Mouse (Mus musculus): ENCODE measurements at regions not wholly inside any gene's neighbourhood (a gene's known extent, or its start where the extent isn't known, plus 50 kb on each side); places are given as distances from the start of the nearest gene placed in this dataset.
A peak's percentile ranks its signal among the peaks of the same experiment; 100 is the strongest.
"Not testable (repeated sequence)": the region's sequence is repeated elsewhere in the genome, so short reads cannot be mapped to it uniquely, and the experiment has no call there.

GRCm38 (mm10) chr15:93094202-93095135 is 180.5 kb downstream of the Gxylt1 start:
- no peak for DNase-seq

DNA sequence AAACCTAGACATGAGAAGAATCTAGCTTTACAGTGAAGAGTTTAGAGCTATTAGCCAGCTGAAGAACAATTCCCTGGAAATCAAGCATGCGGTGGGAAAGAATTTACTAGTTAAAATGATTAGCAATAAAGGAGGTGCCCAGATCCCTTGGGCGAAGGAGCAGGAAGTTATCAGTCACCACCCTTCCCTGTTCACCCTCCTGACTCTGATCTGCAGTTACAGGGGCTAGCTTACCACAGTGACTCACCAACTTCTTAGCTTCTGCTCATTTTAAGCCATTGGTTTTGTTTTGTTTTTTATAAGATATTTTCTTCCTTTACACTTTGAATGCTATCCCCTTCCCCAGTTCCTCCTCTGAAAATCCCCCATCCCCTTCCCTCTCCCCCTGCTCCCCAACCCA is 183.6 kb downstream of the Gxylt1 start:
- DNase-seq = no peak

- DNase-seq = peak; percentile 37 to 47
Measured at GRCm38 (mm10) chr15:93089347-93089746, 185.6 kb downstream of the Gxylt1 start.

GRCm38 (mm10) chr15:93084967-93085617 is 189.9 kb downstream of the Gxylt1 start:
- DNase-seq = no peak

- DNase-seq = no peak
Measured at GRCm38 (mm10) chr15:93074070-93074469, 200.9 kb downstream of the Gxylt1 start.

- peak in 1 of 2 experiments; percentile 5 for DNase-seq
Measured at GRCm38 (mm10) chr15:93062213-93063131, 212.5 kb downstream of the Gxylt1 start.

- no peak for DNase-seq
Measured at GRCm38 (mm10) chr15:93053471-93053870, 221.5 kb downstream of the Gxylt1 start.

- DNase-seq = no peak
Measured at GRCm38 (mm10) chr15:93027185-93027584, 247.8 kb downstream of the Gxylt1 start.

- DNase-seq = no peak
Measured at GRCm38 (mm10) chr15:93026456-93027078, 248.4 kb downstream of the Gxylt1 start.

DNA sequence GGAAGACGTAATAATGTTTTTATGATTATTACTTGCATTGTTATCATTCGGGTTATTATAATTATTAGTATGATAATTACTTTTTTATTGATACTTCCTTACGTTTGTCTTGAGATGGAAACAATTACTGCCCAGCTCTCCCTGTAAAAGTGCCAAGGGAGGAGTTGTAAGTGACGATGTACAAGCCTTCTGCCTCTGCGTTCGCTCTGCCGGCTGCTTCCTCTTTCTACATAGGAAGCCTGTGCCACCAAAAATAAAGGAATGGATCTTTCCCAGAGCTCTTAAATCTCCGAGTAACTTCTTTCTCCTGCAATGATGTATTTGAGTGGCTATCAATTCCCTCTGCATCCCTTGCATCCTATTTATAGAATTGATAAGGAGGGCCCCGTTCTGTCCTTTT is 249.2 kb downstream of the Gxylt1 start:
- DNase-seq = no peak

GRCm38 (mm10) chr15:93024171-93024570 is 250.8 kb downstream of the Gxylt1 start:
- DNase-seq = no peak

DNA sequence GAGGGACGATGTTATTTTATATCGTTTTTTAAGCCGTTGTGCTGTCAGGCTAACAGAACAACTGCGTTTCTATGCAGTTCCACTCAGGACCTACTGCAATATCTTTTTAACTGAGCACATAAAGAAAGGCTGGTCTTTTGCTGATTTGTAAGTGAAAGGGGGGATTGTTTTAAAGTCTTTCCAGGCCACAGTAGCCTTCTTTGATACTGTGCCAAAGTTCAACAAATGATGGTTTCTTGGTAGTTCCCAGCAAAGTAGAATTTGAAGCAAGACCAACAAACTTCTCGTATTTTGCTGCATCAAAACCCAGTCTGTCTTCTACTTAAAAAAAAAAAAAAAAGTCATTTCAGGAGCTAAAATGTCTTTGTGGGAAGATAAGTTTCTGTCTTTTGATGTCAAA is 263.8 kb downstream of the Gxylt1 start:
- DNase-seq = no peak

- DNase-seq = no peak
Measured at GRCm38 (mm10) chr15:93010629-93011028, 264.4 kb downstream of the Gxylt1 start.

DNA sequence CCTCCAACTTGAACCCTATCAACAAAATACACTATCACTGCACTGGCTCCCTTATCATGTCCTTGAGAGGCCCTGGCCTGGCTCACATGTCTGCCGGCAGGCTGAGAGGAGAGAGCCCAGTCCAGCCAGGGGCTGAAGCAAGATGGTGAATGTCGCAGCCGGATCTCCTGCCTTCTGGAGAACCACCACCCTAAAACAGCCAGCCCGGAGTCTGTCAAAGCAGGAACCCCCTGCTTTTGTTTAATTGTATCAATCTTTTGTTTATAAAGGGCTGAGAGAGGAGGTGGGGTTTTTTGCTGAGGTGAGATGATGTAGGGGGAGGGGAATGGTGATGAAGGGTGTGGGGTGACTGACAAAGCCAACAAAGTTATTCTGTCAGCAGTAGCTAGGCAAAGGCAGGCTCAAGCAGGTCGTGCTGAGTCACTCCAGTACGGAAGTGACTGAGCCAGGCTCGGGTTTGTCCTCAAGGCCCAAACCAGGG is 269.2 kb downstream of the Gxylt1 start:
- DNase-seq = no peak

- not testable (repeated sequence) for DNase-seq
Measured at GRCm38 (mm10) chr15:93005186-93005585, 269.8 kb downstream of the Gxylt1 start.

- no peak for DNase-seq
Measured at GRCm38 (mm10) chr15:93004551-93004950, 270.4 kb downstream of the Gxylt1 start.

DNA sequence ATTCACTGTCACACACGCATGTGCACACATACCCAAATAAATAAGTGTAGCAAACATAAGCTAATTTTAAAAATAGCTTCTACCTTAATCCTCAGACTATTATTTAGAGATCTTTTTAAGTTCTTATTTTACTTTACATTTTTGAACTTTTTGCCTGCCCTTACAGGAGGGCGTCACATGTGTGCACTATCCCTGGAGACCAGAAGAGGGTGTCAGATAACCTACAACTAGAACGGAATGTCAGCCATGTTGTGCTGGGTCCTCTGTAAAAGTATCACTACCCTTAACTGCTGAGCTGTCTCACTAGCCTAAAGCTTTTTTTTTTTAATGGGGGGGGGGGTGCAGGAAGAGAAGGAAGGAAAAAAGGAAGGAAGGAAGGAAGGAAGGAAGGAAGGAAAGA is 271.7 kb downstream of the Gxylt1 start:
- no peak for DNase-seq

GRCm38 (mm10) chr15:93002002-93002904 is 272.7 kb downstream of the Gxylt1 start:
- DNase-seq = no peak

DNA sequence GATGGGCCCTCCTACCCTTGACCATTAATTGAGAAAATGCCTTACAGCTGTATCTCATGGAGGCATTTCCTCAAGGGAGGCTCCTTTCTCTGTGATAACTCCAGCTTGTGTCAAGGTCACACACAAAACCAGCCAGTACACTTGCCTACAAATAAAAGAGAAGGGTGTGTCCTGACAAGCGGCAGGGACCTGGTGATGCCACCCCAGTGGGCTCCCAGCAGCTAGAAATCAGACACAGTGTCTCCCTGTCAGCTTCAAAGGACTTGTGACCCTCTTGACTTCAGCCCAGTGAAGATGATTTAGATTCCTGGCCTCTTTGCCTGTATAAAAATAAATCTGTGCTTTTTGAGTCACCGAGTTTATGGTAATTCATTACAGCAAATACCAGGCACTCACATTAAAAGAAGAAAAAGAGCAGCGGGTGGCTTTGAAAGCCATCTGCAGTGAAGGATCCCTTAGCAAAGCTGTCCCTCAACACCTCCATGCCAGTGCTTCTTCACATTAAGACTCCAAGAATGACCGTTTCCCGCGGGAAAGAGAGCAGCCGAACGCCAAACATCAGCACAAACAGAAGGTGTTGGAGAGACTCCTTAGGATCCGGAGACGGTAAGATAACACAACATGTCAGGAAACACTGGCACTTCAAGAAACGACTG is 273.5 kb downstream of the Gxylt1 start:
- DNase-seq = no peak

- no peak for DNase-seq
Measured at GRCm38 (mm10) chr15:93000121-93000520, 274.9 kb downstream of the Gxylt1 start.

- no peak for DNase-seq
Measured at GRCm38 (mm10) chr15:92997933-92998332, 277.0 kb downstream of the Gxylt1 start.
